Mouse (Mus musculus): ENCODE results near the gene Dgkz.

- TF ChIP-seq POLR2A (IDR thresholded peaks at IDR 0.05; ENCODE audit: control insufficient read depth, extremely low read depth, insufficient read depth, low read length, poor library complexity) (no peak), CTCF (IDR thresholded peaks at IDR 0.05; ENCODE audit: borderline replicate concordance, control insufficient read depth, extremely low read depth, insufficient read depth, low read length, poor library complexity) (no peak)
Observed at GRCm38 (mm10) chr2:91936154-91936553, 39.5 kb downstream of the Dgkz start.
